Mouse (Mus musculus): ENCODE data around the gene Azin2. TPM values are rescaled to one million over a fixed set of nuclear protein-coding genes. Genes with fewer than 3 reads are reported as not detected.
A peak's percentile ranks its signal among the peaks of the same experiment; 100 is the strongest.

Gene Azin2
- polyA plus RNA-seq, 1 experiment = 17.4 TPM

DNA sequence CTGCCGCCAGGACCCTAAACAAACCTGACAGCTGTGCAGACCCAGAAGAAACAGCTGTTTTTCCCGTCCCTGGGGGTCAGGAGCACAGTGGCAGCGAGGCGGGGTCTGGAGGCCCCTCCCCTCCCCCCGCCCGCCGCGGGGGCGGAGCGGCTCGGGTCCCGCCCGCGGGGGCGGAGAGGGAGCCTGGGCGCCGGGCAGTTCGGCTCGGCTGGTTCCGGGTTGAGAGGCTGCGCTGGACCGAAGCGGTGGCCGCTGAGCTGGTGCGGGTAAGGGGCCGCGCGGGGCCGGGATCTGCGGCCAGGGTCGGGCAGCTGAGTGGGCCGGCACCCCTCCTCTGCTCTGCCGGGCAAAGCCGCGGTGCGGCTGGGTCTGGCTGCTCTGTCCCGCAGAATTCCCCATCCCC lies 78.9 kb downstream of the Azin2 start, which contains the start of gene Trim62:
Trim62 (plus strand) TSS at position 202 of the 403 bp plus-strand sequence.
- peak within 1 kb of the TSS; percentile 96 for H3K4me2 ChIP-seq (ENCODE audit: low read depth)
- H3K36me3 ChIP-seq (ENCODE audit: control insufficient read depth, insufficient read depth) = no peaks in the 10 kb centered on the region
- peaks cover 21% of the 10 kb centered on the region for H3K27me3 ChIP-seq (ENCODE audit: control insufficient read depth, insufficient read depth, insufficient read length)
- peak within 1 kb of the TSS; percentile 27 for H3ac ChIP-seq (ENCODE audit: control insufficient read depth, insufficient read length)
- peak within 1 kb of the TSS; percentile 18 for H3K4me3 ChIP-seq
- no peak for TF ChIP-seq MAX (IDR thresholded peaks at IDR 0.05; ENCODE audit: low read depth)
- TF ChIP-seq MYOD1 (IDR thresholded peaks at IDR 0.05; ENCODE audit: control insufficient read depth in 1 of 3, insufficient read length in 2 of 3, low read depth in 2 of 3) = peak in 2 of 3 experiments; percentile 58 to 63
- peak in 1 of 3 experiments; percentile 42 for TF ChIP-seq MYOG (IDR thresholded peaks at IDR 0.05; ENCODE audit: control insufficient read depth in 1 of 3, insufficient read depth in 1 of 3, insufficient read length in 2 of 3, low read depth in 2 of 3)
- no peak for TF ChIP-seq REST (IDR thresholded peaks at IDR 0.05; ENCODE audit: insufficient read depth, insufficient read length)
- peak; percentile 60 for TF ChIP-seq POLR2A (IDR thresholded peaks at IDR 0.05; ENCODE audit: insufficient read length, low read depth)
- TF ChIP-seq POLR2AphosphoS2 (IDR thresholded peaks at IDR 0.05; ENCODE audit: insufficient read length, low read depth) = peak; percentile 27
- H3K79me2 ChIP-seq (ENCODE audit: control insufficient read depth, insufficient read depth) = no peaks in the 10 kb centered on the region

Other genes starting within 250 kb of the Azin2 start
- gene A3galt2, start 207.1 kb downstream of the Azin2 start, polyA plus RNA-seq (2012; fragmentation: generic; extraction: Trizol) = 0.13 TPM
- 12.0 TPM for gene Zfp362, start 156.4 kb downstream of the Azin2 start, polyA plus RNA-seq (2012; fragmentation: generic; extraction: Trizol)
- 0.65 TPM for gene Trim62, start 78.9 kb downstream of the Azin2 start, polyA plus RNA-seq (2012; fragmentation: generic; extraction: Trizol)
- gene Ak2, start 29.5 kb upstream of the Azin2 start, polyA plus RNA-seq (2012; fragmentation: generic; extraction: Trizol) = 83.0 TPM
- gene Rnf19b, start 95.8 kb upstream of the Azin2 start, polyA plus RNA-seq (2012; fragmentation: generic; extraction: Trizol) = 49.3 TPM
- gene Tmem54, start 143.1 kb upstream of the Azin2 start, polyA plus RNA-seq (2012; fragmentation: generic; extraction: Trizol) = 0.41 TPM
- 0.12 TPM for gene Hpca, start 159.6 kb upstream of the Azin2 start, polyA plus RNA-seq (2012; fragmentation: generic; extraction: Trizol)
- 41.3 TPM for gene Fndc5, start 174.6 kb upstream of the Azin2 start, polyA plus RNA-seq (2012; fragmentation: generic; extraction: Trizol)
- 7.8 TPM for gene S100pbp, start 227.3 kb upstream of the Azin2 start, polyA plus RNA-seq (2012; fragmentation: generic; extraction: Trizol)
- 183 TPM for gene Yars, start 227.3 kb upstream of the Azin2 start, polyA plus RNA-seq (2012; fragmentation: generic; extraction: Trizol)